Mouse (Mus musculus) liver, postnatal 0 days (tissue): Measurements from ENCODE around the gene Macrod2.

Source experiments
- CTCF ChIP-seq: sonication (generic); IDR thresholded peaks from 2 replicates; pipeline ENCODE4 v1.5.1; 2016; ENCODE audit warnings: antibody characterized with exemption, low read depth
- EP300 ChIP-seq: IDR thresholded peaks from 2 replicates; pipeline ENCODE4 v1.6.1; 2016; ENCODE audit warnings: antibody characterized with exemption, low read depth, mild to moderate bottlenecking

DNA sequence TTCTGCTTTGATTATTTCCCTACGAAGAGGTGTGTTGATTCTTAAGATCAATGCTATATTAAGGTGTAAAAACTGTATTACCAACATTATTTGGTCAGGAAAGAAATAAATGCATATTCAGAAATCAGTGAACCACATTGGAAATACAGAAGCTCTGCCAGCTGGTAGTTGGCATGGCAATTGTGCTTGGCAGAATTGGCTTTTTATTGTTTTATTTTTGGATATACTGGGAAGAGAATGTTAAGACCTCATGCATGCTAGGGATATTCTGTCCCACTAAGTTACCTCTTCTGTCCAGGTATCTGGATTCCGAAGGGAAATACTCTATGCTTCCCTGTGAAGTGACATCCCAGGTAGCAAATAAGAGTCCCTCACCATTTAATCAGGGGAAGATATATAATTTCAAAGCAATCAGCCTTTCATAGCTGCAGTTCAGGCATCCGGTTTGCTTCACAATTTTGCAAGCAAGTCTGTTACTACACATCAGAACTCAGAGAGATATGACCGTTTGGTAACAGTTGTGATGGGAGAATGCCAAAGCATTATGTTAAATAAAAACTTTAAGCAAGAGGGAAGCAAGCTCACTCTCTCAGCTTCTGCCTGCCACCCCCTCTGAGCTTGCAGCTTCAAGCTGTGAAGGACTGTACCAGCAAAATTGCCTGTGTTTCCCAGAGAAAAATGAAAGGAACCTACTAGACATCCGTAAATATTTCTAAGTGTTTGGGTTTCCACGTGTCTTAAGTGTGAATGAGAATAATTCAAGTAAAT, 1449.5 kb downstream of the Macrod2 start:
- TF ChIP-seq EP300 (no peak), CTCF (no peak)
